Mouse (Mus musculus): Measurements from ENCODE around the gene Mfap3l. TPM values are rescaled to one million over a fixed set of nuclear protein-coding genes. Genes with fewer than 3 reads are reported as not detected.
"Not testable (repeated sequence)": the region's sequence is repeated elsewhere in the genome, so short reads cannot be mapped to it uniquely, and the experiment has no call there.

Mfap3l gene
- total and polyA plus RNA-seq, 3 experiments = 3.6 to 14.0 (median 11.8) TPM

DNA sequence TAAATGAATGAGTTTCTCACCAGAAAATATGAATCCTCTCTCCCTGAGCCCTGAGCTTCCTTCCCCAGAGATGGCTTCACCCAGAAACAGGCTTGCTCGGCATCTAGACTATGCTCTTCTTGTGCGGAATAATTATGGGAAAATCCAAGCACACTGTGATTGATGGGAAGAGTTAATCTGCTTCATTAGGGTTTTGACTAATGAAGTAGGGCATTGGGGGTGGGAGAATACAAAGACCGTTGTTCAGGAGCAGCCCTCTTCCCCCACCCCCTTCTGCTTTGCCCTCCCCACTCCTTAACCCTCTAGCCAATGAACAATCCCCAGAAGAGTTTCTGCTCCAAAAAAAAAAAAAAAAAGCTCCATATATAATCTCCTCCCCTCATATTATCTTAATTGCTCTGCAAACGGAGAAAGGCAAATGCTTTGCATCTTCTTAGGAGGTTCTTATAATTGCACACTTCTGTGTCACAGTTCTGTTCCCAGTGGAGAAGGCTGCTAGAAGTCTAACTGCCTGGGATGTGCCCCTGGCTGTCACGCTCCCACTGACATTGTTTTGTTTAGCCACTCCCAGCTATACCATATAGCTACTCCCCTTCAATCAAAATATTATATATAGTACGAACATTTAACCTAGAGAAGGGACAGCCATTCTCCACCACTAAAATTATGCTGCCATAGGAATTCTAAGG is 24.9 kb downstream of the Mfap3l start:
- Histone ChIP-seq H3K27ac (no peak overlapping the region), H3K27me3 (ENCODE audit: control insufficient read depth, insufficient read depth, low read length) (no peaks in the 10 kb centered on the region), H3K79me2 (replicated peaks; ENCODE audit: control insufficient read depth, insufficient read depth, low read length) (no peaks in the 10 kb centered on the region), H3K36me3 (ENCODE audit: control insufficient read depth, insufficient read depth, low read length) (no peaks in the 10 kb centered on the region), H3K4me3 (no peak overlapping the region), H3K9ac (ENCODE audit: low read depth, low read length) (no peak overlapping the region), H3K4me1 (ENCODE audit: control insufficient read depth, insufficient read depth, low read length) (no peaks in the 10 kb centered on the region)
- intact Hi-C loops (cut with DNase I) = no loop called here
- 77% methylated on average over 6 of the region's 6 CpGs for WGBS
- TF ChIP-seq CTCF (IDR thresholded peaks at IDR 0.05) (no peak), POLR2A (IDR thresholded peaks at IDR 0.05; ENCODE audit: insufficient read depth, low read depth, low read length) (no peak), EP300 (IDR thresholded peaks at IDR 0.05; ENCODE audit: insufficient read depth, low read depth, low read length) (no peak)
- no peak for DNase-seq

DNA sequence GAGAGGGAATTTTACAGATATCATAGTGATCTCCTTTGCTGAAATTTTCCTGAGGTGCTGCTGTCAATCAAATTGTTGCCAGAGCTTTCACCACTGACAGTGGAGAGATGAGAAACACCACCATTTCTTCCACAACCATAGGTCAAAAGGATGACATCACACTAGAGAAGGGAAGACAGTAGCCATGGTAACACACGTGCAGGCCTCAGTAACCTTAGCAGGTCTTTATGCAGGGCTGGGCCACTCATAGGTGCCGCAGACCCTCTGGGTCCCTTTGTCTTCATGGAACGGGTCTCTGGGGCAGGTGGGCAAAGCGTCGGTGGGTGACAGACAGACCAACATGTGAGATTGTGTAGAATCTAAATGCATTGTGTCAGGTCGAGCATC is 25.5 kb downstream of the Mfap3l start:
- no peaks in the 10 kb centered on the region for H3K4me1 ChIP-seq (ENCODE audit: control insufficient read depth, insufficient read depth, low read length)
- DNase-seq = no peak
- H3K36me3 ChIP-seq (ENCODE audit: control insufficient read depth, insufficient read depth, low read length) = no peaks in the 10 kb centered on the region
- H3K27ac ChIP-seq = no peak overlapping the region
- H3K4me3 ChIP-seq = no peak overlapping the region
- WGBS = 82% methylated on average over 6 of the region's 6 CpGs
- no peaks in the 10 kb centered on the region for H3K27me3 ChIP-seq (ENCODE audit: control insufficient read depth, insufficient read depth, low read length)
- H3K9ac ChIP-seq (ENCODE audit: low read depth, low read length) = no peak overlapping the region
- TF ChIP-seq EP300 (IDR thresholded peaks at IDR 0.05; ENCODE audit: insufficient read depth, low read depth, low read length) = no peak
- no peak for TF ChIP-seq CTCF (IDR thresholded peaks at IDR 0.05)
- TF ChIP-seq POLR2A (IDR thresholded peaks at IDR 0.05; ENCODE audit: insufficient read depth, low read depth, low read length) = no peak
- no peaks in the 10 kb centered on the region for H3K79me2 ChIP-seq (replicated peaks; ENCODE audit: control insufficient read depth, insufficient read depth, low read length)
- intact Hi-C loops (cut with DNase I) = no loop called here

DNA sequence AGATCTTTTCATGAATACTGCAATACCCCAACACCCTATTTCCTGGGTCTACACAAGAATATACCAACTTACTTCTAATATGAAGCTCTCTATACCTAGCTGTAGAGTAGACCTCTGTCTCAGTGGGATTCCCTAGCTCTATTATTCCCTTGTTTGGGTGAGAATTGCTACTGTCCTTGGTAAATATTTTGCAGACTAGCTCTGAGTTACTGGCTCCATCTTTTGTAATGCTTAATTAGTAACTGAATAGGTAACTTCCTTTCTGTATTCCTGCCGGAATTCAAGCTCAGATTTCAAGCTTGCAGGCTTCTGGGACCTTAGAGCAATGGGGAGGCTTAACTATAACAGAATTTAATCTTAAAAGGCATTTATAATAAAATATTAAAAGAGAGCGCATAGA is 26.1 kb downstream of the Mfap3l start:
- H3K27ac ChIP-seq; H3K4me1 ChIP-seq (ENCODE audit: control insufficient read depth, insufficient read depth, low read length); H3K27me3 ChIP-seq (ENCODE audit: control insufficient read depth, insufficient read depth, low read length); H3K79me2 ChIP-seq (replicated peaks; ENCODE audit: control insufficient read depth, insufficient read depth, low read length); H3K36me3 ChIP-seq (ENCODE audit: control insufficient read depth, insufficient read depth, low read length); H3K9ac ChIP-seq (ENCODE audit: low read depth, low read length); H3K4me3 ChIP-seq; DNase-seq; intact Hi-C loops (cut with DNase I): not testable (repeated sequence)
- 76% methylated on average over 2 of the region's 2 CpGs for WGBS

DNA sequence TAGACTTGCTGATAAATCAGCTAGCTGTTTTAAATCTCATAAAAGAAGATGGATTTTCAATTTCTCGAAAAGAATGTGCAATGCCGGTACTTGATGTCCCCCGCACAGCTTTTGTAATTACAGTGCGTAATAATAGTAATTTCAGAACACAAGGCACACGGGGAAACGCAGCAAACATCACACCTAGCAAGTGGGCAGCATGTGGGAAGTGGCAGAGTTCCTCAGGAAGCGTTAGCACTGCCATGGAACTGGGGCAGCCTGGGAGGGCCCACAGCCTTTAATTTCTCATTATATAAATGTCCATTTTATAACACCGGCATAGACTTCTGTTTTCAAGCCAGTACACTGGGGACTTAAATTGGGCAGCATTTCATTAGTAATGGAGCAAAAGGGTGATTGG is 27.1 kb downstream of the Mfap3l start:
- no peak overlapping the region for H3K9ac ChIP-seq (ENCODE audit: low read depth, low read length)
- 92% methylated on average over 8 of the region's 8 CpGs for WGBS
- TF ChIP-seq POLR2A (IDR thresholded peaks at IDR 0.05; ENCODE audit: insufficient read depth, low read depth, low read length) (no peak), EP300 (IDR thresholded peaks at IDR 0.05; ENCODE audit: insufficient read depth, low read depth, low read length) (no peak), CTCF (IDR thresholded peaks at IDR 0.05) (no peak)
- DNase-seq = no peak
- H3K79me2 ChIP-seq (replicated peaks; ENCODE audit: control insufficient read depth, insufficient read depth, low read length) = no peaks in the 10 kb centered on the region
- H3K36me3 ChIP-seq (ENCODE audit: control insufficient read depth, insufficient read depth, low read length) = no peaks in the 10 kb centered on the region
- H3K27me3 ChIP-seq (ENCODE audit: control insufficient read depth, insufficient read depth, low read length) = no peaks in the 10 kb centered on the region
- no peak overlapping the region for H3K27ac ChIP-seq
- H3K4me3 ChIP-seq = no peak overlapping the region
- intact Hi-C loops (cut with DNase I) = no loop called here
- no peaks in the 10 kb centered on the region for H3K4me1 ChIP-seq (ENCODE audit: control insufficient read depth, insufficient read depth, low read length)

DNA sequence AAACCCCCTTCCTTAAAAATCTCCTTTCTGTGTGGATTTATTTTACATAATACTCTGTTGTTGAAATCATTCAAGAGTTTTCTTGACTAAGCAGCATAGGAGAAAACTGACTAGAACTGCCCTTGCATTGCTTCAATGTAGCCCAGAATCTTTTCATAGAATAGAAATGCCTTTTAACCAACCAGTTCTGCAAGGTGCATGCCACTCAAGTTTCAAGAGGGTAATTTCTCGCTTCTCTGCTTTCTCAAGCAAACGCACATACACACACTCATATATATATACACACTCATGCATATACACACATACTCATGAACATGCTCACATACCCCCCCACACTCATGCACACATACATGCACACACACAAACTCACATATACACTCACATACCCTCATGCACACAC is 28.6 kb downstream of the Mfap3l start:
- no peak for TF ChIP-seq CTCF (IDR thresholded peaks at IDR 0.05)
- TF ChIP-seq POLR2A (IDR thresholded peaks at IDR 0.05; ENCODE audit: insufficient read depth, low read depth, low read length) = no peak
- TF ChIP-seq EP300 (IDR thresholded peaks at IDR 0.05; ENCODE audit: insufficient read depth, low read depth, low read length) = no peak
- no peak for DNase-seq
- Histone ChIP-seq H3K9ac (ENCODE audit: low read depth, low read length) (no peak overlapping the region), H3K4me3 (no peak overlapping the region), H3K79me2 (replicated peaks; ENCODE audit: control insufficient read depth, insufficient read depth, low read length) (no peaks in the 10 kb centered on the region), H3K27me3 (ENCODE audit: control insufficient read depth, insufficient read depth, low read length) (no peaks in the 10 kb centered on the region), H3K4me1 (ENCODE audit: control insufficient read depth, insufficient read depth, low read length) (no peaks in the 10 kb centered on the region), H3K36me3 (ENCODE audit: control insufficient read depth, insufficient read depth, low read length) (no peaks in the 10 kb centered on the region), H3K27ac (no peak overlapping the region)
- 93% methylated on average over 2 of the region's 2 CpGs for WGBS
- intact Hi-C loops (cut with DNase I) = no loop called here

DNA sequence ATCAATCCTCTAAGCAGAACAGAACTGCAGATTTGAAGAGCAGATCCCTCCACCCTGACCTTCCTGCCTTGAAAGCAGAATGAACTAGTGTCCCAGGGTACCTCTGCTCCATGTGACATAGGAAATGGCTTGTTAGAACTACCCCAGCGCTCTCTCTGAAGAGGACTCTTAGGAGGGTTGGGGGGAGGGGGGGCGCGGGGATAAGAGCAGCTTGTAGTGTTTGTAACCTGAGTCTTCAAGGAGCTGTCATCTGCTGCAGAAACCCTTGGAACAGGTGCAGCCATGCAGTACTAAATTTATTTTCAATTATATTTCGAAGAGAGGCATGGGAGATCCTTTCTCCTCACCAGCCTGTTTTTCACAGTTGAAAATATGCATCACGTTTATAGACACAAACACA is 30.9 kb downstream of the Mfap3l start:
- no peak for DNase-seq
- no peaks in the 10 kb centered on the region for H3K27me3 ChIP-seq (ENCODE audit: control insufficient read depth, insufficient read depth, low read length)
- no peak overlapping the region for H3K9ac ChIP-seq (ENCODE audit: low read depth, low read length)
- no peak overlapping the region for H3K4me3 ChIP-seq
- H3K4me1 ChIP-seq (ENCODE audit: control insufficient read depth, insufficient read depth, low read length) = no peaks in the 10 kb centered on the region
- no peak overlapping the region for H3K27ac ChIP-seq
- no peak for TF ChIP-seq CTCF (IDR thresholded peaks at IDR 0.05)
- no peak for TF ChIP-seq POLR2A (IDR thresholded peaks at IDR 0.05; ENCODE audit: insufficient read depth, low read depth, low read length)
- TF ChIP-seq EP300 (IDR thresholded peaks at IDR 0.05; ENCODE audit: insufficient read depth, low read depth, low read length) = no peak
- intact Hi-C loops (cut with DNase I) = no loop called here
- H3K79me2 ChIP-seq (replicated peaks; ENCODE audit: control insufficient read depth, insufficient read depth, low read length) = no peaks in the 10 kb centered on the region
- no peaks in the 10 kb centered on the region for H3K36me3 ChIP-seq (ENCODE audit: control insufficient read depth, insufficient read depth, low read length)
- 73% methylated on average over 5 of the region's 5 CpGs for WGBS

Data from heart, adult 2 months (tissue).